Mouse (Mus musculus) left cerebral cortex, adult 2 months (tissue): ENCODE results near the gene Cachd1. TPM values are rescaled to one million over a fixed set of nuclear protein-coding genes. Genes with fewer than 3 reads are reported as not detected.

Experiments used
- DNase-seq, 2 experiments: peaks; one replicate each; pipeline ENCODE4 v3.0.0; 2021 to 2022; ENCODE audit warnings: low spot score in 2 of 2, mixed read lengths in 1 of 2; ENCODE audit errors: extremely low spot score in 1 of 2
- H3K27ac ChIP-seq: fragments of 200-600 bp; 2 replicates; pipeline ENCODE4 v1.8.1; 2022
- H3K4me3 ChIP-seq: fragments of 200-600 bp; 2 replicates; pipeline ENCODE4 v1.8.1; 2022
- CTCF ChIP-seq: fragments of 200-600 bp; IDR thresholded peaks from 2 replicates; pipeline ENCODE4 v1.8.1; 2022; ENCODE audit warnings: antibody characterized with exemption, mild to moderate bottlenecking, moderate library complexity
- intact Hi-C: fragments of 180-260 bp; cut with DNase I; formaldehyde crosslinking; loops from one replicate; pipeline ENCODE4 v1.15.1; 2025
- total RNA-seq, 2 experiments: library from RNA; stranded (reverse); gene quantifications; 2 replicates each; pipeline ENCODE4 v1.2.3; 2021

Gene Cachd1
- total RNA-seq, 2 experiments from 2014 or later = 9.2 to 15.9 TPM

GRCm38 (mm10) chr4:100914532-100914931, 138.1 kb downstream of the Cachd1 start:
- TF ChIP-seq CTCF = no peak
- no peak overlapping the region for H3K27ac ChIP-seq
- intact Hi-C loops = loop anchor here (5.0 kb wide), 2 partner anchors 78 to 137 kb away; partner anchors contain the start of gene Cachd1
- no peak for DNase-seq
- H3K4me3 ChIP-seq = no peak overlapping the region

GRCm38 (mm10) chr4:100915093-100915492, 138.6 kb downstream of the Cachd1 start:
- no peak overlapping the region for H3K4me3 ChIP-seq
- no peak for DNase-seq
- intact Hi-C loops = no loop called here
- no peak overlapping the region for H3K27ac ChIP-seq
- no peak for TF ChIP-seq CTCF

DNA sequence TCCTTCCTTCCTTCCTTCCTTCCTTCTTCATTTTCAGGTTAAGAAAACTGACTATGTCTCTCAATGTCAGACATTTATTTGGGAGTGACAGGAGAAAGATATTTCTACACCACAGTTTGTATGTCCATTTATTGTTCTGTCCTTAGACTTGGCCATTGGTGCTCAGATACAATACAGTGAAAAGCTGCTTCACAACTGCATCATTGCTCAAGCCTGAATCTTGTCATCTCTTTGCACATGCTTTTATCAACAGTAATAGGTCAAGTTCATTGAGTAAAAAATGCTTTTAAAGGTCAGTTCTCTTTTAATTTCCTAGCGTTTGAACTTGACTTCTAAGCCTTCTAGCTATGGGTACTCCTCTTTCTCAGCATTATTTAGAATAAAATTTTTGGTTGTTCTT, 141.0 kb downstream of the Cachd1 start:
- intact Hi-C loops = no loop called here
- TF ChIP-seq CTCF = no peak
- Histone ChIP-seq H3K27ac (no peak overlapping the region), H3K4me3 (no peak overlapping the region)
- DNase-seq = no peak

GRCm38 (mm10) chr4:100920413-100920812, 143.9 kb downstream of the Cachd1 start:
- no peak overlapping the region for H3K27ac ChIP-seq
- TF ChIP-seq CTCF = no peak
- intact Hi-C loops = no loop called here
- no peak for DNase-seq
- H3K4me3 ChIP-seq = no peak overlapping the region

DNA sequence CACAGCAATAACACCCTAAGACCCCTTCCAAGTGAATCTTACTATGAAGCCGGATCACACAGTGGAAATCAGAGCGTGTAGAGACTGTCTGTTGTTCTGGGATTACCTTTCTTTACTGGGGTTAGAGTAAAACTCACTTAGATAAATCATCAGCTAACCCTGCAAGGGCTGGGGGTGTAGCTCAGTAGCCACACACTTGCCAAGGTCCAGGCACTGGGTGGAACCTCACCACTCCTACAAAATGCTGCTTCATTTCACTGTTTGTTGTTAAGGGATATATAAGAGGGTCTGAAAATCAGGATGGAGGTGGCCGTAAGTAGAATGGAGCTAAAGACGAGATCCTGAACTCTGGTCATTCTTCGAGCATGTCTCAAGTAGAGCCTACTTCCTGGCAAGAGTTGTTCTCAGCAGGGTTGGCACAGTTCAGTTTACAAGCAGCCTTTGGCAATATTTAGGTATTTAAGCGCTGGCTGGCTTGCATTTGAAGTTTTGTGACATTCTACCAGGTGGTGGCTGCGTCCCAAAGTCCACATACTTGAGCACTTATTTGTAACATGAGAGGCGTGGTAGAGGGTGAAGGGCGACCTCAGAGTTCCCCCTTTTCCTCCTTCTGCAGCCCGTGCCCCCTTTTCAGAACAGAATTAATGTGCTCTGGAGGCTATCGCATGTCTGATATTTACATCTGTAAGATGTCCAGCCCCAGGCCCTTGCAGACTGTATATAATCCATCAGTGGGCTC, 146.5 kb downstream of the Cachd1 start:
- no peak for TF ChIP-seq CTCF
- intact Hi-C loops = no loop called here

GRCm38 (mm10) chr4:100923598-100923997, 147.1 kb downstream of the Cachd1 start:
- TF ChIP-seq CTCF = no peak
- Histone ChIP-seq H3K27ac (no peak overlapping the region), H3K4me3 (no peak overlapping the region)
- intact Hi-C loops = no loop called here
- no peak for DNase-seq

More for the DNA sequence above, 146.5 kb downstream of the Cachd1 start:
- no peak for DNase-seq
- Histone ChIP-seq H3K4me3 (no peak overlapping the region), H3K27ac (no peak overlapping the region)

DNA sequence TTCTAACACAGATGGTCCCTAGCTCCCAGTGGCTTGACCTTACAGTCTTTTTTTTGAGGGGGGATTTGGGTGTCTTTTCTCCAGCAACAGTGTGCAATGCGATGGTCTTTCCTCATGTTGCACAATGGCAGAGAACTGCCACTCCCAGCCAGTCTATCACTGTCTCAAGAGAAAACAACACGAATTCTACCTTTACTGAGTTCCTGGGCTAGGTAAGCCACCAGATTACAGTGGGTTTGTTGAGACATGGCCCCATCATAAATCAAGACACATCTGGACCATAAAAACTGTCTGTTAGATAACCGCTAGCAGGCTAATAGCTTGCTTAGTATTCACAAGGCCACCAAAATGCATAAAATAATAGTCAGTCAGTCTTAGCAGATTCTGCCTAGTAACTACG, 147.8 kb downstream of the Cachd1 start:
- H3K4me3 ChIP-seq = no peak overlapping the region
- intact Hi-C loops = no loop called here

DNA sequence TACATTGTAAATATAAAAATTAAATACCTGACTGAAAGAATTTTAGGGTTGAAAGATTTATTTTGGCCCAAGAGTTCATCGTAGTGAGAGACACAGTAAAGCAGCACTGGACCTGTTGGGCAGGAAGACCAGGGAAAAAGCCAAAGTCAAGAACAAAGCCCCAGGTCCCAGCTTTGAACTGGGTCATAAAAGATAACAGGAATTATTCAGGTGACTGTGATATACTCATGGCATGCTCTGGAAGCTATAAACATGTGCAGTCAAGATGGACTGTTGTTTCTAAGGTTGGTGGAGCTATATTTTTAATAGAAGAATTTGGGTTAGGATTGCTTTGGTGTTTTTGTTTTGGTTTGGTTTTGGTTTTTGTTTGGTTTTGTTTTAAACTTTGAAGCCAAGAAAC, 148.7 kb downstream of the Cachd1 start:
- H3K4me3 ChIP-seq = no peak overlapping the region
- TF ChIP-seq CTCF = no peak
- intact Hi-C loops = no loop called here
- no peak for DNase-seq
- no peak overlapping the region for H3K27ac ChIP-seq

More for the DNA sequence above, 147.8 kb downstream of the Cachd1 start:
- no peak overlapping the region for H3K27ac ChIP-seq
- no peak for DNase-seq
- TF ChIP-seq CTCF = no peak

DNA sequence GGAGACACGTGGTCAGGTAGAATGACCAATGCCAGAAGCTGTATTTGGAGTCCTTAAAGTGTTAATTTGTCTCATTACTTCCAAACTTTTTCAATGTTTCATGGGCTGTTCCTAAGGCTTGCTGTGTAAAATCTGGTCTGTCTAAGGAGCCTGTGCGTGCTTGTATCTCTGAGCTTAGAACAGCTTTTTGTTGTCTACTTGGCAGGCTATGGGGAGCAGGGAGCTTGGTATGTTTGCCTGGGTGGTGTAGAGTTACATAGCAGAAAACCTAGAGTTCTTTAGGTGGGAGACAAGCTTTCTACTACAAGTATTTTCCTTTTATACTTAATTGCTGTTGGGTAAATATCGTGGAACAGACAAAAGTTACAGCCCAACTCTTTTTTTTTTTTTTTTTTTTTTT, 150.1 kb downstream of the Cachd1 start:
- no peak for DNase-seq
- H3K27ac ChIP-seq = no peak overlapping the region
- intact Hi-C loops = no loop called here
- no peak for TF ChIP-seq CTCF
- no peak overlapping the region for H3K4me3 ChIP-seq

DNA sequence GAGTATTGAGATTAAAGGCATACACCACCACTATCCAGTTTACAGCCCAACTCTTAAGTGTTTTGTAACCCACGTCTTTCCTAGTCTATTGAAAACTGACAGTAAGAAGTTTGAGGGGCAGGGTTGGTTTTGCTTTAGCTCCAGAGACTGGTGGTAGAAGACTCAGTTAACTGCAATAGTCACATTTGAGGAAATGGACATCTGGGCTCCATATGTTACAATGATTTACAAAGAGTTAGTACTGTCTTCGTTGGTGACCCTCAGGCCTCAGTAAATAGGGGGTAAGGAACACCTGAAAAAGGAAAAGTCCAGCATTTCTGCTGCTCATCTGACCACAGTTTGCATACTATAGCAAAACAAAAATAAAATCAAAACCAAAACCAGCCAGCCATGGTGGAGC, 150.6 kb downstream of the Cachd1 start:
- no peak for TF ChIP-seq CTCF
- H3K4me3 ChIP-seq = no peak overlapping the region
- DNase-seq = no peak
- intact Hi-C loops = no loop called here
- H3K27ac ChIP-seq = no peak overlapping the region

DNA sequence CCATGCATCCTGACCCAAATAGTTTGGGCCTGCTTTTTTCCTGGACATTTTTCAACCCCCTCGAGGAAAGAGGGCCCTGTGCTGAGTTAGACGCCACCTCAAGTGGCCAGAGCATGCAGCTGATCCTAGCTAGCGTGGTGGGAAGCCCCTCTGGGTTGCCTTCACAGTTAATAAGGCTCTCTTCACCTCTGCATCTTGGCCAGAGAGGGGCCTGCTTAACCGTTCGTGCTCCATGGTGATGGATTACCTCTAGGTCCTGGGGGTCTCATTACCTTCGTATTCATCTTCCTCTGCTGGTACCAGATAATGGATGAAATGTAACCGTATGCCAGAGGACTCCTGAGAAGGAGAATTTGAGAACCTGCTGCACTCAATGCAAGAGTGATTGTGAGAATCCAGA, 167.2 kb downstream of the Cachd1 start:
- intact Hi-C loops = no loop called here
- Histone ChIP-seq H3K27ac (no peak overlapping the region), H3K4me3 (no peak overlapping the region)
- TF ChIP-seq CTCF = no peak
- DNase-seq = no peak

DNA sequence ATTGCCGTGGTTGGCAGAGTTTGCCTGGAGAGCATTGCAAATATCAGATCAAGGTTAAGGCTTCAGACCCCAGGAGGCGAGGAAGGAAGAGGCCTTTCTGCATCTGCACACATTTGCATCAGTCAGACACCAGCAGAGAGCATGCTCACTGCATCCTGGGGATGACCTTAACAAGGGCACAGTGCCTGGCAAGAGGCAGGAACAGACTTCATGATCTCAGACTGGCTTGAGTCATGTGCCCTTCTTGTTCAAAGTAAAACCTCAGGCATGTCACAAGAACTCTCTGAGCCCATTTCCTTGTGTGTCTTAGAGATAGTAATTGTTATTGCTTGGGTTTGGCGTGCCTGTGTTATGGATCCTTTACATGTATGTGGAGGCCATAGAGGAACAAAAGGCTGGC, 167.8 kb downstream of the Cachd1 start:
- TF ChIP-seq CTCF = no peak
- Histone ChIP-seq H3K4me3 (no peak overlapping the region), H3K27ac (no peak overlapping the region)
- DNase-seq = no peak
- intact Hi-C loops = no loop called here
